Mouse (Mus musculus) kidney, adult 2 months (tissue): ENCODE measurements around the gene Slc7a7.
"Not testable (repeated sequence)": the region's sequence is repeated elsewhere in the genome, so short reads cannot be mapped to it uniquely, and the experiment has no call there.

Experiments
- CTCF ChIP-seq: fragments of 200-500 bp; conservative IDR thresholded peaks from 2 replicates; pipeline ENCODE4 v1.5.1; 2011; ENCODE audit warnings: low read depth, mild to moderate bottlenecking, control low read depth, low read length, moderate library complexity, mixed read lengths; ENCODE audit not compliant: insufficient read depth, insufficient read length
- POLR2A ChIP-seq: fragments of 200-500 bp; IDR thresholded peaks from one replicate; pipeline ENCODE4 v1.6.1; 2011; ENCODE audit warnings: low read depth, low read length, control low read depth

DNA sequence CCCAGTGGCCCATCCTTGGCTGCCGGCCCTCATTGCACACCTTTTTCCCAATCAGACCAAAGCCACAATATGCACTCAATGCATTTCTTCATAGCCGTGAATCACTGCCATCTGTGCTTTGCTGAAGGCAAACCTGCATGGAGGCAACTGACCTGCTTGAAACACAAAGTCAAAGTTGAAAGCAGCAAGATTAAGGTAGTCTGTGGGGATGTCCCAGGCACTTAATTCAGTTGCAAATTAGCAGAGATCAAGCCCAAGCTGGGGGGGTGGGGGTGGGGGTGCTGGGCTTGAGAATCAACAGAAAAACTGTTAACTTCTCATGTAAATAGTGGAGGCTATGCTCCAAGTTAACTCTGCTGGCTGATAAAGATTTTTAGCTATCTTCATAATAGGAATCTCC is 75.8 kb downstream of the Slc7a7 start:
- TF ChIP-seq CTCF, POLR2A: not testable (repeated sequence)
